Mouse (Mus musculus) adrenal gland, adult 8-10 months (tissue): ENCODE measurements around the gene Tas2r125. TPM values are rescaled to one million over a fixed set of nuclear protein-coding genes. Genes with fewer than 3 reads are reported as not detected.
"Not testable (repeated sequence)": the region's sequence is repeated elsewhere in the genome, so short reads cannot be mapped to it uniquely, and the experiment has no call there.

Source experiments
- DNase-seq: peaks from one replicate; pipeline ENCODE4 v3.0.0; 2022
- total RNA-seq, 4 experiments: library from RNA; stranded (reverse); gene quantifications; 2 replicates each; pipeline ENCODE4 v1.2.4; 2022

Gene Tas2r125
- total RNA-seq, result not detected

DNA sequence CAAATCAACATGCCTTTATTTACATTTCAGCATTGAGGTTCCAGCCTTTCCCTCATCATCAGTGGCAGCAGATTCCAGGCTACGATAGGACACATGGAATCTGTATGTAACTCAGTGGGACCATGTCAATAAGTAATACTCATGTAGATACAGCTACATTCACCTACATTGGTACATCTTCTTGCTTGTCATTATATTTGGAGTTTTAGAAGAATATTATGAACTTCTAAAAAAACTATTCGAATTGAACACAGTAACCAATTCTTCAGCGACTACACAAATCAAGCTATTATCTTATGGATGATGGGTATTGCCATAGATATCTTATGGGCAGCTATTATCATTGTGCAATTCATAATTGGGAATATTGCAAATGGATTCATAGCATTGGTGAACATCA is at the start of gene Tas2r125:
Gene Tas2r125, plus strand, starts transcription at position 301 of the 400 bp plus-strand sequence.
- DNase-seq, result no peak

DNA sequence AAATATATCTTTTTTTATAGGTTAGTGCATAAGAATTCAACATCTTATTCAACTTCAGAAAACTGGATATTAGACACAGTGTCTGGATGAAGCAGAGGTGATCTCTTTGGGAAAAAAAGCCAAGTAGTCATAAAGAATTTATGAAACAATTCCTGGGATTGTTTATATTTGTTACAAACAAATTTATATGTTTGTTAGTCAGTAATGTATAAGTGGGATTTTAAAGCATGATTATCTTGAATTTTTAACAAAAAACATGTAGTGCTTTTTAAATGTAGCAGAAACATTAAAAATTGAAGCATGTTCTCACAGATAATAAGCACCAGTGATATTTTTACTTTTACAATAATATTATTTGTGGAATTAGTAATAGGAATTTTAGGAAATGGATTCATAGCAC is 41.7 kb upstream of the Tas2r125 start, which contains the start of gene Tas2r110:
Gene Tas2r110, plus strand, starts transcription at position 301 of the 400 bp plus-strand sequence.
- DNase-seq, result no peak

DNA sequence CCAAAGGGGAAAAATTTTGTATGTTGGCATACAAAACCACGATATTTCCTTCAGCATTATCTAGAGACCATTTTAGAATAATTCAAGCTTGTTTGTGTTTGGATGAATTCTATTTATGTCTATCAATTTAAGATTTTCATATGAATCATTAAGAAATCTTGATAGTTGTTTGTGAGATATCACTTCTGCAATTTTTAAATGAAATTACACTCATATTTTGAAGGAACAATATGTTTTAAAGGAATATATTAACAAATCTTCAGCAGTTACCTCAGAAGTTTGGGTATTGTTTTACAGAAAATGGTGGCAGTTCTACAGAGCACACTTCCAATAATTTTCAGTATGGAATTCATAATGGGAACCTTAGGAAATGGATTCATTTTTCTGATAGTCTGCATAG is 16.7 kb upstream of the Tas2r125 start, which contains the start of gene Tas2r113:
Gene Tas2r113, plus strand, starts transcription at position 301 of the 400 bp plus-strand sequence.
- DNase-seq, result no peak

DNA sequence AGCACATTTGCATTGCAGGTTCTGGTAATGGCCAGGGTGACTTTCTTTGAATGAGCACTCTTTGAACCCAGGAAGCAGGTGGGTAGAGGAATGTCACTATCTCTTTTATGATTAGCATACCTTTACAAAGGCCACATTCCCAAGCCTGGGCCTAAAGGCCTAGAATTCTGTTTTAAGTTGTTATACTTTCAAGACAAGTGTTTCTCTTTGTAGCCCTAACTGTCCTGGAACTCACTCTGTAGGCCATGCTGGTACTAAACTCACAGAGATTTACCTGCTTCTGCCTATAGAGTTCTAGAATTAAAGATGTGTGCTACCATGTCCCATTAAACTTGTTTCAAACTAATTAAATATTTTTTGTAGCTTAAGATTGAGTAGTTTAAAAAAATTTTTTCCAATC is 31.9 kb downstream of the Tas2r125 start:
- DNase-seq, result not testable (repeated sequence)

DNA sequence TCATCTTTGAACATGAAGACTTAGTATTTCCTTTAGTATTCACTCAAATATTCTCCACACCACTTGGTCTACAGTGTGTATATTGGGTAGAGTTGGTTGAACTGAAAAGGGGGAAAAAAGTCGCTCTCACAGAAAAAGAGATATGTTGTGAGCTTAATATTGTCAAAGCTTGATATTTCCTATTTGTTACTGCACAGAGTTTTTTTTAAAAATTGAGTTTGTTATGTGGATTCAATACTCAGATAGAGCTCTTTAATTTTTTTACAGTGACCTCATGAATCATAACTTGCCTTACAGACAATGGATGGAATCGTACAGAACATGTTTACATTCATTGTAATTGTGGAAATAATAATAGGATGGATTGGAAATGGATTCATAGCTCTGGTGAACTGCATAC is 41.4 kb downstream of the Tas2r125 start, which contains the start of gene Tas2r129:
Gene Tas2r129, plus strand, starts transcription at position 301 of the 400 bp plus-strand sequence.
- no peak for DNase-seq

DNA sequence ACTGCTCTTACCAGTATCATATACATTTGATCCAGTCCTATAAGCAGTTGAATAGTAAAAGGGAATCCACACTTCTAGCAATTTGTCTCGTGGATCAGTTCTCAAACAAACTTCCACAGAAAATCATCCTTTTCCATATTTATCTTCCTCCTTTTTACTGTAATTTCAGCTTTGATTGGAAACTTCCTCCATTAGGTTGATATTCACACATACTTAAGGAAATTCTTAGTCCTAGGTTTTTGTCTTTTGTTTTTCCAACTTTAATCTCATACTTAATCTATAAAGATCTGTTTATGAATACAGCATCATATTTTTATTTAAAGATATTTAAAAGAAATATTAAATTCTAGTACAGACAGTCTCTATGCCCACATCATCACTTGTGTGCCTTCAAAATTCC is 48.4 kb downstream of the Tas2r125 start, which contains the start of gene Tas2r131:
Gene Tas2r131, minus strand, starts transcription at position 101 of the 400 bp plus-strand sequence.
- no peak for DNase-seq

Other genes starting within 250 kb of the Tas2r125 start
- not detected for gene Tas2r121, start 208.6 kb upstream of the Tas2r125 start, total RNA-seq
- not detected for gene Tas2r122, start 197.7 kb upstream of the Tas2r125 start, total RNA-seq
- not detected for gene Tas2r115, start 171.6 kb upstream of the Tas2r125 start, total RNA-seq
- gene Tas2r124, start 154.9 kb upstream of the Tas2r125 start, total RNA-seq, result not detected
- gene Tas2r102, start 147.5 kb upstream of the Tas2r125 start, total RNA-seq, result not detected
- not detected for gene Tas2r136, start 131.5 kb upstream of the Tas2r125 start, total RNA-seq
- not detected for gene Tas2r117, start 106.8 kb upstream of the Tas2r125 start, total RNA-seq
- not detected for gene Tas2r123, start 62.5 kb upstream of the Tas2r125 start, total RNA-seq
- not detected for gene Tas2r116, start 54.2 kb upstream of the Tas2r125 start, total RNA-seq
- gene Tas2r110, start 41.6 kb upstream of the Tas2r125 start, total RNA-seq, result not detected
- not detected for gene Tas2r113, start 16.6 kb upstream of the Tas2r125 start, total RNA-seq
- gene Tas2r129, start 41.5 kb downstream of the Tas2r125 start, total RNA-seq, result not detected
- gene Tas2r131, start 48.3 kb downstream of the Tas2r125 start, total RNA-seq, result not detected
- gene Tas2r109, start 71.3 kb downstream of the Tas2r125 start, total RNA-seq, result not detected
- not detected for gene Tas2r103, start 127.5 kb downstream of the Tas2r125 start, total RNA-seq
- not detected for gene Tas2r140, start 146.2 kb downstream of the Tas2r125 start, total RNA-seq
- 10 to 100 TPM; 73.7 to 95.2 (median 84.8) TPM for gene Smim10l1, start 195.3 kb downstream of the Tas2r125 start, total RNA-seq